Mouse (Mus musculus): ENCODE data around the gene Gemin4. TPM values are rescaled to one million over a fixed set of nuclear protein-coding genes. Genes with fewer than 3 reads are reported as not detected.

Gene Gemin4
- 7.0 and 7.2 TPM in 2 replicates for polyA plus RNA-seq (2012; rRNA removed)

GRCm38 (mm10) chr11:76217390-76217800 is at the start of gene Gemin4, which contains the start of gene Dbil5:
Gene Gemin4 (minus strand): TSS chr11:76217664.
Gene Dbil5 (plus strand): TSS chr11:76217608.

GRCm38 (mm10) chr11:76242901-76243810 is 25.7 kb upstream of the Gemin4 start, which contains the start of the genes Mrm3 and Glod4:
Gene Mrm3 (plus strand): TSS chr11:76243715.
Gene Glod4 (minus strand): TSS chr11:76243725.

GRCm38 (mm10) chr11:76179495-76180145 is 37.8 kb downstream of the Gemin4 start, which contains the start of the genes Vps53 and Fam57a:
Gene Vps53 (minus strand): TSS chr11:76179647.
Gene Fam57a (plus strand): TSS chr11:76179671.

Other genes with a start within 250 kb of the Gemin4 start
- gene 1700016K19Rik, start 217.8 kb downstream of the Gemin4 start, polyA plus RNA-seq (2012; rRNA removed) = 1.9 and 3.1 TPM in 2 replicates
- gene Rflnb, start 189.9 kb downstream of the Gemin4 start, polyA plus RNA-seq (2012; rRNA removed) = 51.9 and 60.2 TPM in 2 replicates
- 28.7 and 29.1 TPM in 2 replicates for gene Vps53, start 38.0 kb downstream of the Gemin4 start, polyA plus RNA-seq (2012; rRNA removed)
- gene Fam57a, start 38.0 kb downstream of the Gemin4 start, polyA plus RNA-seq (2012; rRNA removed) = 96.8 and 108 TPM in 2 replicates
- 0.41 TPM in 1 of 2 replicates, not detected in the other for gene Dbil5, start 56 bp downstream of the Gemin4 start, polyA plus RNA-seq (2012; rRNA removed)
- gene Mrm3, start 26.1 kb upstream of the Gemin4 start, polyA plus RNA-seq (2012; rRNA removed) = 5.0 and 7.7 TPM in 2 replicates
- gene Glod4, start 26.1 kb upstream of the Gemin4 start, polyA plus RNA-seq (2012; rRNA removed) = 3.2 and 4.8 TPM in 2 replicates
- 16.0 and 17.8 TPM in 2 replicates for gene Nxn, start 181.5 kb upstream of the Gemin4 start, polyA plus RNA-seq (2012; rRNA removed)
- gene Timm22, start 189.3 kb upstream of the Gemin4 start, polyA plus RNA-seq (2012; rRNA removed) = 15.9 and 17.0 TPM in 2 replicates

All from colon, adult 2 months (tissue).